Mouse (Mus musculus): ENCODE data around the gene Slc12a3.

DNA sequence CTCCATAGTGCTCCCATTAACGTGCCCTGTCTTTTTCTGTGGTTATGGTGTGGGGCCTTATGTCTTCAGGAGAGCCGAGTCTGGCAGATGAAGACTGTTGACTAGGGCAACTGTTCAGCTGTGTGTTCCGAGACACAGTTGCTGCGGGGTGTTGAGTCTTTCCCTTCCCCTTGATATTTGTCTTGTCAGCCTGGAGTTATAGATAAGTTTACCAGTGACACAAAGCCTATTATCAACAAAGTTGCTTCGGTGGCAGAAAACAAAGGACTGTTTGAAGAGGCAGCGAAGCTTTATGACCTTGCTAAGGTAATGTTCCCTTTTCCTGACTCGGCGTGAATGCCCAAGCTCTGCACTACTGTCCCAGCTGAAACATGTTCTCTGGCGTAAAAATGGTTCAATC lies 21.3 kb upstream of the Slc12a3 start:
- TF ChIP-seq CTCF (conservative IDR thresholded peaks at IDR 0.05 in 1 of 2, IDR thresholded peaks at IDR 0.05 in 1 of 2; ENCODE audit: low read depth in 2 of 2, low read length in 2 of 2), result no peak
- no peak for TF ChIP-seq HCFC1 (IDR thresholded peaks at IDR 0.05; ENCODE audit: low read depth, low read length)
- no peak for TF ChIP-seq MEF2A (IDR thresholded peaks at IDR 0.05; ENCODE audit: borderline replicate concordance, low read depth, low read length)
- TF ChIP-seq ETS1 (conservative IDR thresholded peaks at IDR 0.05; ENCODE audit: low read depth, low read length), result no peak
- TF ChIP-seq POLR2A (IDR thresholded peaks at IDR 0.05; ENCODE audit: low read depth, low read length), result no peak
- TF ChIP-seq POLR2AphosphoS2 (IDR thresholded peaks at IDR 0.05; ENCODE audit: low read depth, low read length), result no peak
- no peak for TF ChIP-seq KAT2A (IDR thresholded peaks at IDR 0.05; ENCODE audit: insufficient replicate concordance, low read length)
- TF ChIP-seq SMC3 (IDR thresholded peaks at IDR 0.05; ENCODE audit: low read depth, low read length), result no peak
- no peak for TF ChIP-seq NELFE (IDR thresholded peaks at IDR 0.05; ENCODE audit: low read depth, low read length)
- no peak for TF ChIP-seq ZKSCAN1 (IDR thresholded peaks at IDR 0.05; ENCODE audit: borderline replicate concordance, low read depth, low read length)
- no peak for TF ChIP-seq ZC3H11A (IDR thresholded peaks at IDR 0.05; ENCODE audit: low read depth, low read length)

Data from CH12.LX (cell line).